Mouse (Mus musculus): ENCODE data around the gene Apol6.

GRCm38 (mm10) chr15:77099756-77100155, 55.2 kb downstream of the Apol6 start:
- no peak for TF ChIP-seq CTCF (IDR thresholded peaks at IDR 0.05 in 2 of 3, conservative IDR thresholded peaks at IDR 0.05 in 1 of 3; ENCODE audit: control insufficient read depth in 1 of 3, insufficient read depth in 1 of 3, low read depth in 2 of 3, low read length in 3 of 3, poor library complexity in 1 of 3, severe bottlenecking in 1 of 3)
- no peak for TF ChIP-seq ZKSCAN1 (IDR thresholded peaks at IDR 0.05; ENCODE audit: low read depth, low read length)
- TF ChIP-seq RAD21 (IDR thresholded peaks at IDR 0.05; ENCODE audit: low read depth, low read length), result no peak
- no peak for TF ChIP-seq BHLHE40 (IDR thresholded peaks at IDR 0.05; ENCODE audit: borderline replicate concordance, low read depth, low read length)
- no peak for TF ChIP-seq POLR2A (IDR thresholded peaks at IDR 0.05; ENCODE audit: control insufficient read depth in 1 of 2, insufficient read depth in 1 of 2, low read depth in 1 of 2, low read length in 2 of 2, poor library complexity in 1 of 2)
- TF ChIP-seq MAX (IDR thresholded peaks at IDR 0.05; ENCODE audit: low read length), result no peak
- TF ChIP-seq NRF1 (IDR thresholded peaks at IDR 0.05; ENCODE audit: insufficient read depth, low read depth, low read length, poor library complexity, severe bottlenecking), result no peak
- TF ChIP-seq RCOR1 (IDR thresholded peaks at IDR 0.05; ENCODE audit: low read depth, low read length), result no peak
- TF ChIP-seq ZNF384 (IDR thresholded peaks at IDR 0.05; ENCODE audit: low read depth, low read length), result no peak
- TF ChIP-seq SIN3A (IDR thresholded peaks at IDR 0.05; ENCODE audit: low read length), result no peak
- TF ChIP-seq E2F4 (IDR thresholded peaks at IDR 0.05; ENCODE audit: borderline replicate concordance, low read depth, low read length), result no peak
- no peak for TF ChIP-seq USF2 (IDR thresholded peaks at IDR 0.05; ENCODE audit: borderline replicate concordance in 1 of 2, insufficient read depth in 1 of 2, low read depth in 1 of 2, low read length in 2 of 2)
- no peak for TF ChIP-seq CHD2 (IDR thresholded peaks at IDR 0.05; ENCODE audit: low read length)
- TF ChIP-seq USF1 (IDR thresholded peaks at IDR 0.05; ENCODE audit: low read depth, low read length), result no peak

Measured in MEL (cell line).